7 mouse cellular contexts compared by ENCODE assay signal in genomic region chr8:105295895-105296573, GRCm38 (mm10). TPM values are rescaled to one million over a fixed set of nuclear protein-coding genes. Genes with fewer than 3 reads are reported as not detected.
DNase-seq lines count a peak whose midpoint lies in the region; ATAC-seq and TF ChIP-seq lines count a peak whose summit lies in the region.

Exoc3l (minus strand) TSS chr8:105296101.

- no peak for TF ChIP-seq POLR2A in ES-Bruce4 (IDR thresholded peaks at IDR 0.05; ENCODE audit: insufficient read depth, low read length)

- TF ChIP-seq CTCF in ES-Bruce4 (IDR thresholded peaks at IDR 0.05; ENCODE audit: low read depth, low read length), result no peak

- TF ChIP-seq EP300 in ES-Bruce4 (IDR thresholded peaks at IDR 0.05; ENCODE audit: insufficient read depth, low read depth, low read length), result no peak

- H3K27ac ChIP-seq in ES-Bruce4 (ENCODE audit: insufficient read depth, low read length), result peak within 1 kb of the TSS; percentile 21; the same call in 1 of the 2 replicates
- H3K27ac ChIP-seq in limb, embryonic 10.5 days, result peak within 1 kb of the TSS; percentile 91; the same call in 1 of the 2 replicates
- H3K27ac ChIP-seq in midbrain, embryonic 16.5 days (ENCODE audit: low read length), result peak within 1 kb of the TSS; percentile 58; the same call in 1 of the 2 replicates

- H3K4me2 ChIP-seq in midbrain, embryonic 16.5 days (ENCODE audit: low read length), result peak within 1 kb of the TSS; percentile 95

- peak within 1 kb of the TSS; percentile 94 for H3K9ac ChIP-seq in ES-Bruce4 (ENCODE audit: low read depth, poor library complexity, severe bottlenecking)
- H3K9ac ChIP-seq in midbrain, embryonic 16.5 days (ENCODE audit: low read depth, low read length), result peak within 1 kb of the TSS; percentile 88; the same call in 1 of the 2 replicates

- peak; percentile 86 for DNase-seq in R1 (ENCODE audit: low read depth, low spot score)
- no peak for DNase-seq in limb, embryonic 10.5 days (ENCODE audit: low spot score)
- no peak for DNase-seq in T-cell, adult 2 months (ENCODE audit: low spot score)
- DNase-seq in layer of hippocampus, adult 11-12 months (ENCODE audit: low spot score), result no peak

- 65% methylated on average over 11 of the region's 11 CpGs for WGBS in limb, embryonic 10.5 days
- 70% methylated on average over 11 of the region's 11 CpGs for WGBS in midbrain, embryonic 16.5 days

- H3K4me1 ChIP-seq in ES-Bruce4 (ENCODE audit: control insufficient read depth, insufficient read depth, low read length), result peaks cover 6% of the 10 kb centered on the region
- H3K4me1 ChIP-seq in limb, embryonic 10.5 days, result peaks cover 34% of the 10 kb centered on the region
- H3K4me1 ChIP-seq in midbrain, embryonic 16.5 days (ENCODE audit: control insufficient read depth, insufficient read depth, low read length), result peaks cover 23% of the 10 kb centered on the region

- no peaks in the 10 kb centered on the region for H3K9me3 ChIP-seq in ES-Bruce4 (replicated peaks; ENCODE audit: control insufficient read depth, insufficient read depth, low read length, poor library complexity, severe bottlenecking)
- no peaks in the 10 kb centered on the region for H3K9me3 ChIP-seq in limb, embryonic 10.5 days (replicated peaks)
- no peaks in the 10 kb centered on the region for H3K9me3 ChIP-seq in midbrain, embryonic 16.5 days (replicated peaks; ENCODE audit: control insufficient read depth, low read length, poor library complexity, severe bottlenecking)

- no peaks in the 10 kb centered on the region for H3K27me3 ChIP-seq in ES-Bruce4 (ENCODE audit: control insufficient read depth, insufficient read depth, low read length, poor library complexity, severe bottlenecking)
- peaks cover 21% of the 10 kb centered on the region for H3K27me3 ChIP-seq in limb, embryonic 10.5 days (ENCODE audit: low read depth, poor library complexity, severe bottlenecking)
- no peaks in the 10 kb centered on the region for H3K27me3 ChIP-seq in midbrain, embryonic 16.5 days (ENCODE audit: control insufficient read depth, insufficient read depth, low read depth, low read length)

- 0 out of 2 replicates have a peak, but pooled peaks have one; percentile 10 for ATAC-seq in granulocyte monocyte progenitor cell, adult 5-6 weeks (replicated peaks; ENCODE audit: poor library complexity, severe bottlenecking)
- ATAC-seq in midbrain, embryonic 16.5 days, result no peak

- peak within 1 kb of the TSS; percentile 37 for H3K4me3 ChIP-seq in ES-Bruce4 (ENCODE audit: low read depth, low read length)
- H3K4me3 ChIP-seq in limb, embryonic 10.5 days, result peak within 1 kb of the TSS; percentile 95
- peak within 1 kb of the TSS; percentile 97; the same call in 1 of the 2 replicates for H3K4me3 ChIP-seq in midbrain, embryonic 16.5 days (ENCODE audit: low read depth, low read length)

- peaks cover 22% of the 10 kb centered on the region for H3K36me3 ChIP-seq in ES-Bruce4 (ENCODE audit: control insufficient read depth, insufficient read depth, low read length, poor library complexity, severe bottlenecking)
- H3K36me3 ChIP-seq in limb, embryonic 10.5 days, result peaks cover 25% of the 10 kb centered on the region
- H3K36me3 ChIP-seq in midbrain, embryonic 16.5 days (ENCODE audit: control insufficient read depth, insufficient read depth, low read length), result peaks cover 5% of the 10 kb centered on the region

RNA-seq across cellular contexts. Expression of gene Exoc3l, which starts in this region (rescaled TPM):
- 2.3 and 3.7 TPM in 2 replicates for polyA plus RNA-seq in ES-Bruce4 (2011; ENCODE audit: insufficient read depth, insufficient read length, low read depth, missing spikeins)
- total RNA-seq in granulocyte monocyte progenitor cell, adult 5-6 weeks (2014; fragmentation: Nextera tagmentation), result not detected in 2 replicates
- total RNA-seq in granulocyte monocyte progenitor cell, adult 5-6 weeks (2017), result 0.60 and 2.5 TPM in 2 replicates
- 11.5 and 15.1 TPM in 2 replicates for polyA plus RNA-seq in limb, embryonic 10.5 days (2016; fragmentation: Nextera tagmentation; extraction: Ambion mirVana)
- 10.5 and 12.0 TPM in 2 replicates for polyA plus RNA-seq in midbrain, embryonic 16.5 days (2015; fragmentation: Nextera tagmentation; extraction: Ambion mirVana)

Comparison
In these comparisons a context has a peak if more than half of its experiments do, and no peak if none do; other contexts are left out.
1. H3K27ac ChIP-seq: peak in every context shown above with its lines; median percentile 91 in limb, embryonic 10.5 days; 58 in midbrain, embryonic 16.5 days; 21 in ES-Bruce4.
2. H3K4me3 ChIP-seq: peak in every context shown above with its lines; median percentile 97 in midbrain, embryonic 16.5 days; 95 in limb, embryonic 10.5 days; 37 in ES-Bruce4.